In the genomic region with DNA sequence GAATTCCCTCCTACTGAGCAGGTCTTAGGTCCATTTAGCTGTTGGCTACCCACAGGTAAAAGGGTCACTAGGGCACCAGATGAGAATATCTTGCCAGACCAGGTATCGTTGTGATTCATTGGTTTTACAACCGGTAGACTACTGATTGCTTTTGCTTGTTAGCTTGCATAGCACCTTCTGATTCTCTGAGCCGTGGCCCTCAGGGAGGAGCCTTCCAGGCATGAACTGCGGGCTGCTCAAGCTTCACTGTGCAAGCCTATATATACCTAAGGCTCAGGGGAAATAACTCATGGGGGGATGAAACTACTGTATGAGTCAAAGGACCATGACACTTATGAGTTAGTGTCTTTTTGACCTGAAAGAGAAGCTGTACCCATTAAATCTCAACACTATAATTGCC, we compare ENCODE assay signal across 19 mouse cellular contexts.
"Had no signal": no experiment of that assay in that cellular context is flagged by ENCODE, and none has a peak within 500 bp of the region (broad histone marks: within the 10 kb centered on the region; RNA-seq: fewer than 3 reads in every experiment).

No protein-coding gene starts in this region.

- H3K4me1 ChIP-seq: midbrain, embryonic 12.5 days; neural tube, embryonic 13.5 days had no signal

- DNase-seq: kidney, adult 2 months; kidney, postnatal 10 days; kidney, postnatal 36 days; layer of hippocampus, postnatal 36 days; liver, embryonic 13.5 days; lung, adult 2 months; lung, postnatal 14 days; lung, postnatal 4 days; right cerebral cortex, adult 18-20 months; right cerebral cortex, postnatal 14 days; right cerebral cortex, postnatal 4 days; thymus, adult 18-20 months; thymus, postnatal 36 days had no signal

- H3K36me3 ChIP-seq: kidney, embryonic 15.5 days; liver, embryonic 13.5 days; midbrain, embryonic 12.5 days; neural tube, embryonic 13.5 days had no signal

- ATAC-seq: midbrain, embryonic 16.5 days had no signal

- H3K4me3 ChIP-seq: kidney, embryonic 15.5 days; left cerebral cortex, adult 2 months; liver, embryonic 13.5 days; midbrain, embryonic 12.5 days; myocyte; neural tube, embryonic 13.5 days had no signal

- H3K27me3 ChIP-seq: kidney, embryonic 15.5 days; liver, embryonic 13.5 days; midbrain, embryonic 12.5 days; neural tube, embryonic 13.5 days had no signal

- H3K27ac ChIP-seq: kidney, embryonic 15.5 days; left cerebral cortex, adult 2 months; liver, embryonic 13.5 days; midbrain, embryonic 12.5 days; neural tube, embryonic 13.5 days had no signal
